Mouse (Mus musculus): ENCODE measurements around the gene Rnf215.

DNA sequence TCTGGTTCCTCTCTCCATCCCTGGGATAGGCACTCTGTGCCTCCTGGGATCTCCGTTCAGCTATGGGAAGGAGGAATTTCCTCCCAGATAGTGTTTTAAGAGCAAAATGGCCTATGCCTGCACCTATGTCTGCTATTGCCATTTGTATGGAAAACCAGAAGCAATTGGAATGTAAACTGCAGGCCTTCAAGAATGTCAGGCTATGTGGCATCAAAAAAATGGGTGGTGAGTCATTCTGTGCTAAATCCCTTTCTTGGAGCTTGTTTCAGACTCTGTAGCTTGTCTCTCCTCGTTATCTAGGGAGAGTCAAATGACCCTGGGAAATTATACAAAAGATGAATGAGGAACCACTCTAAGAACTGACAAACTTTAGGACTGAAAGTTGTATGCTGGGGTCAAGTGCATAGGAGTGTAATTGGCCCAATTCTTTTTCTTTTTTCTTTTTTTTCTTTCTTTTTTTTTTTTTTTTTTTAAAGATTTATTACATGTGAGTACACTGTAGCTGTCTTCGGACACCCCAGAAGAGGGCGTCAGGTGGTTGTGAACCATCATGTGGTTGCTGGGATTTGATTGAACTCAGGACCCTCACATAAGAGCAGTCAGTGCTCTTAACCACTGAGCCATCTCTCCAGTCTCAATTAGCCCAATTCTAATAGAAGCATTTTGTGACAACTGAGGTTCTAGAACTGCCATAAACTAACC is 49.4 kb downstream of the Rnf215 start:
- no peak for TF ChIP-seq CTCF (IDR thresholded peaks at IDR 0.05; ENCODE audit: low read depth)
- no peak for TF ChIP-seq EP300 (IDR thresholded peaks at IDR 0.05; ENCODE audit: low read depth)
